In the genomic region with DNA sequence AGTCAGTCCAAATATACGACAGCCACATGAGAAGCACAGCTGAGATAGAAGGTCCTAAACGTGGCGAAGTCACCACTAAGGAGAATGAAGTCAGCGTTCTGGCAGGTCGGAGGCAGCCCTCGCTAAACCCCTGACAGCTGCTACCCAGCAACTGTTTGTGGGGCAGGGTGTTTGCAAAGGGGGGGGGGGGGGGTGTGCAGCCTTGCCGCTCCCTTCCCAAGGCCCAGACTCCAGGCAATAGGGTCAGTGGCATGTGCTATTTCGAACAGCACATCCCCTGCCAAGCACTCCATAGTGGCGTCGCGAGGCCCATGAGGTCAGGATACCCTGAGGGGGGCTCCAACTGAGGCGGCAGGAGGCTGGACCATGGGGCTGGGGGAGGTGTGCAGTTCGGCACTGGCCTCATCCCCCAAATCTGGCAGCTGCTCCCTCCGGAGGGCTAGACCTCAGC, we compare ENCODE assay signal across 8 mouse cellular contexts. TPM values are rescaled to one million over a fixed set of nuclear protein-coding genes. Genes with fewer than 3 reads are reported as not detected.
A peak's percentile ranks its signal among the peaks of the same experiment; 100 is the strongest.
DNase-seq lines count a peak whose midpoint lies in the region; ATAC-seq and TF ChIP-seq lines count a peak whose summit lies in the region.

No protein-coding gene starts in this region.

- H3K9me3 ChIP-seq in lung, embryonic 14.5 days (ENCODE audit: low read depth, low read length) = peaks cover 8% of the 10 kb centered on the region; the same call in 1 of the 2 replicates
- peaks cover 10% of the 10 kb centered on the region for H3K9me3 ChIP-seq in embryonic facial prominence, embryonic 13.5 days
- H3K9me3 ChIP-seq in hindbrain, embryonic 12.5 days (replicated peaks) = peaks cover 4% of the 10 kb centered on the region; the same call in 1 of the 2 replicates
- peaks cover 5% of the 10 kb centered on the region; the same call in 1 of the 2 replicates for H3K9me3 ChIP-seq in midbrain, embryonic 14.5 days (ENCODE audit: control insufficient read depth, low read length)

- 0% methylated on average over 14 of the region's 14 CpGs for WGBS in lung, embryonic 14.5 days
- WGBS in embryonic facial prominence, embryonic 13.5 days = under 1% methylated on average over 14 of the region's 14 CpGs
- WGBS in hindbrain, embryonic 12.5 days = 2% methylated on average over 14 of the region's 14 CpGs
- WGBS in midbrain, embryonic 14.5 days = under 1% methylated on average over 14 of the region's 14 CpGs

- no peak for DNase-seq in lung, embryonic 14.5 days
- no peak for DNase-seq in lung, postnatal 25 days (ENCODE audit: low spot score)
- peak; percentile 35 for DNase-seq in midbrain, embryonic 14.5 days
- DNase-seq in T-cell, adult 2 months (ENCODE audit: low spot score) = no peak
- no peak for DNase-seq in adrenal gland, adult 2 months
- DNase-seq in urinary bladder, postnatal 10 days (ENCODE audit: low spot score) = no peak

- peak; percentile 70 for ATAC-seq in lung, embryonic 14.5 days (ENCODE audit: insufficient read depth)
- ATAC-seq in embryonic facial prominence, embryonic 13.5 days (ENCODE audit: insufficient number of reproducible peaks, insufficient read depth, low FRiP score, low TSS enrichment, low read depth) = peak; percentile 69
- no peak; the same call in 1 of the 2 replicates for ATAC-seq in hindbrain, embryonic 12.5 days (ENCODE audit: low FRiP score)
- ATAC-seq in midbrain, embryonic 14.5 days (ENCODE audit: low FRiP score, low TSS enrichment) = no peak; the same call in 1 of the 2 replicates

- peak overlapping the region; percentile 65 for H3K4me3 ChIP-seq in lung, embryonic 14.5 days (ENCODE audit: low read depth, low read length)
- H3K4me3 ChIP-seq in embryonic facial prominence, embryonic 13.5 days = peak overlapping the region; percentile 68
- peak overlapping the region; percentile 58 for H3K4me3 ChIP-seq in hindbrain, embryonic 12.5 days
- peak overlapping the region; percentile 57 for H3K4me3 ChIP-seq in midbrain, embryonic 14.5 days (replicated peaks; ENCODE audit: low read depth, low read length)

- H3K27me3 ChIP-seq in lung, embryonic 14.5 days (ENCODE audit: insufficient read depth, low read length) = no peaks in the 10 kb centered on the region
- H3K27me3 ChIP-seq in embryonic facial prominence, embryonic 13.5 days = no peaks in the 10 kb centered on the region
- H3K27me3 ChIP-seq in hindbrain, embryonic 12.5 days = no peaks in the 10 kb centered on the region
- no peaks in the 10 kb centered on the region for H3K27me3 ChIP-seq in midbrain, embryonic 14.5 days (ENCODE audit: control insufficient read depth, insufficient read depth, low read length)

- no peaks in the 10 kb centered on the region for H3K4me1 ChIP-seq in lung, embryonic 14.5 days (ENCODE audit: insufficient read depth)
- peaks cover 20% of the 10 kb centered on the region for H3K4me1 ChIP-seq in embryonic facial prominence, embryonic 13.5 days
- H3K4me1 ChIP-seq in hindbrain, embryonic 12.5 days = peaks cover 17% of the 10 kb centered on the region
- H3K4me1 ChIP-seq in midbrain, embryonic 14.5 days (ENCODE audit: control insufficient read depth, insufficient read depth, low read length) = peaks cover 19% of the 10 kb centered on the region

- TF ChIP-seq CTCF in lung, embryonic 14.5 days (IDR thresholded peaks at IDR 0.05; ENCODE audit: low read depth) = no peak

- H3K36me3 ChIP-seq in lung, embryonic 14.5 days (ENCODE audit: insufficient read depth) = peaks cover 18% of the 10 kb centered on the region
- 0 out of 2 replicates have a peak, but pooled peaks cover 6% of the 10 kb centered on the region for H3K36me3 ChIP-seq in embryonic facial prominence, embryonic 13.5 days
- peaks cover 4% of the 10 kb centered on the region; the same call in 1 of the 2 replicates for H3K36me3 ChIP-seq in hindbrain, embryonic 12.5 days
- H3K36me3 ChIP-seq in midbrain, embryonic 14.5 days (ENCODE audit: control insufficient read depth, insufficient read depth, low read length) = 0 out of 2 replicates have a peak, but pooled peaks cover 7% of the 10 kb centered on the region

- peak overlapping the region; percentile 64 for H3K9ac ChIP-seq in lung, embryonic 14.5 days
- peak overlapping the region; percentile 80 for H3K9ac ChIP-seq in embryonic facial prominence, embryonic 13.5 days
- peak overlapping the region; percentile 73 for H3K9ac ChIP-seq in hindbrain, embryonic 12.5 days
- peak overlapping the region; percentile 67 for H3K9ac ChIP-seq in midbrain, embryonic 14.5 days (replicated peaks; ENCODE audit: low read length)

- H3K27ac ChIP-seq in lung, embryonic 14.5 days (ENCODE audit: low read depth) = peak overlapping the region; percentile 97
- peak overlapping the region; percentile 96 for H3K27ac ChIP-seq in embryonic facial prominence, embryonic 13.5 days
- H3K27ac ChIP-seq in hindbrain, embryonic 12.5 days = peak overlapping the region; percentile 97
- H3K27ac ChIP-seq in midbrain, embryonic 14.5 days (replicated peaks; ENCODE audit: low read depth, low read length) = peak overlapping the region; percentile 96

- H3K4me2 ChIP-seq in lung, embryonic 14.5 days = peak overlapping the region; percentile 92
- H3K4me2 ChIP-seq in embryonic facial prominence, embryonic 13.5 days = peak overlapping the region; percentile 93
- H3K4me2 ChIP-seq in hindbrain, embryonic 12.5 days (replicated peaks) = peak overlapping the region; percentile 86
- peak overlapping the region; percentile 83 for H3K4me2 ChIP-seq in midbrain, embryonic 14.5 days (ENCODE audit: low read length)

RNA-seq across cellular contexts. Expression of gene Tmem109, which starts 0.8 kb away (rescaled TPM):
- 120 and 122 TPM in 2 replicates for polyA plus RNA-seq in lung, embryonic 14.5 days (2014; fragmentation: Nextera tagmentation; extraction: Ambion mirVana)
- polyA plus RNA-seq in embryonic facial prominence, embryonic 13.5 days (2015; fragmentation: Nextera tagmentation; extraction: Ambion mirVana) = 82.6 and 87.1 TPM in 2 replicates
- polyA plus RNA-seq in hindbrain, embryonic 12.5 days (2016; fragmentation: Nextera tagmentation; extraction: Ambion mirVana) = 46.0 and 46.2 TPM in 2 replicates
- 35.8 and 41.2 TPM in 2 replicates for polyA plus RNA-seq in midbrain, embryonic 14.5 days (2014; fragmentation: Nextera tagmentation; extraction: Ambion mirVana)
- total RNA-seq in adrenal gland, adult 2 months (2021) = 100 to 1,000 TPM; 149 to 202 TPM
- polyA plus RNA-seq in adrenal gland, adult 2 months (2012; rRNA removed) = 240 and 306 TPM in 2 replicates

RNA-seq across cellular contexts. Expression of gene Tmem132a, which starts 11.3 kb away (rescaled TPM):
- 68.7 and 80.2 TPM in 2 replicates for polyA plus RNA-seq in lung, embryonic 14.5 days (2014; fragmentation: Nextera tagmentation; extraction: Ambion mirVana)
- 99.9 and 107 TPM in 2 replicates for polyA plus RNA-seq in embryonic facial prominence, embryonic 13.5 days (2015; fragmentation: Nextera tagmentation; extraction: Ambion mirVana)
- 147 and 151 TPM in 2 replicates for polyA plus RNA-seq in hindbrain, embryonic 12.5 days (2016; fragmentation: Nextera tagmentation; extraction: Ambion mirVana)
- polyA plus RNA-seq in midbrain, embryonic 14.5 days (2014; fragmentation: Nextera tagmentation; extraction: Ambion mirVana) = 183 and 191 TPM in 2 replicates
- total RNA-seq in adrenal gland, adult 2 months (2021) = 10 to 100 TPM; 21.9 to 46.1 TPM
- 79.2 and 82.6 TPM in 2 replicates for polyA plus RNA-seq in adrenal gland, adult 2 months (2012; rRNA removed)

RNA-seq across cellular contexts. Expression of gene Prpf19, which starts 14.0 kb away (rescaled TPM):
- polyA plus RNA-seq in lung, embryonic 14.5 days (2014; fragmentation: Nextera tagmentation; extraction: Ambion mirVana) = 40.7 TPM in 2 replicates
- 45.3 and 47.5 TPM in 2 replicates for polyA plus RNA-seq in embryonic facial prominence, embryonic 13.5 days (2015; fragmentation: Nextera tagmentation; extraction: Ambion mirVana)
- 37.3 and 37.7 TPM in 2 replicates for polyA plus RNA-seq in hindbrain, embryonic 12.5 days (2016; fragmentation: Nextera tagmentation; extraction: Ambion mirVana)
- 39.2 and 69.0 TPM in 2 replicates for polyA plus RNA-seq in midbrain, embryonic 14.5 days (2014; fragmentation: Nextera tagmentation; extraction: Ambion mirVana)
- 100 to 1,000 TPM; 143 to 184 TPM for total RNA-seq in adrenal gland, adult 2 months (2021)
- polyA plus RNA-seq in adrenal gland, adult 2 months (2012; rRNA removed) = 299 and 410 TPM in 2 replicates

RNA-seq across cellular contexts. Expression of gene Zp1, which starts 39.4 kb away (rescaled TPM):
- polyA plus RNA-seq in lung, embryonic 14.5 days (2014; fragmentation: Nextera tagmentation; extraction: Ambion mirVana) = not detected in 2 replicates
- not detected in 2 replicates for polyA plus RNA-seq in embryonic facial prominence, embryonic 13.5 days (2015; fragmentation: Nextera tagmentation; extraction: Ambion mirVana)
- polyA plus RNA-seq in hindbrain, embryonic 12.5 days (2016; fragmentation: Nextera tagmentation; extraction: Ambion mirVana) = not detected in 2 replicates
- 0.33 and 0.38 TPM in 2 replicates for polyA plus RNA-seq in midbrain, embryonic 14.5 days (2014; fragmentation: Nextera tagmentation; extraction: Ambion mirVana)
- total RNA-seq in adrenal gland, adult 2 months (2021) = not detected
- not detected in 2 replicates for polyA plus RNA-seq in adrenal gland, adult 2 months (2012; rRNA removed)

RNA-seq across cellular contexts. Expression of gene Slc15a3, which starts 41.5 kb away (rescaled TPM):
- polyA plus RNA-seq in lung, embryonic 14.5 days (2014; fragmentation: Nextera tagmentation; extraction: Ambion mirVana) = 0.41 and 0.46 TPM in 2 replicates
- 0.34 and 0.41 TPM in 2 replicates for polyA plus RNA-seq in embryonic facial prominence, embryonic 13.5 days (2015; fragmentation: Nextera tagmentation; extraction: Ambion mirVana)
- 0.26 and 0.51 TPM in 2 replicates for polyA plus RNA-seq in hindbrain, embryonic 12.5 days (2016; fragmentation: Nextera tagmentation; extraction: Ambion mirVana)
- 0.20 and 0.54 TPM in 2 replicates for polyA plus RNA-seq in midbrain, embryonic 14.5 days (2014; fragmentation: Nextera tagmentation; extraction: Ambion mirVana)
- 1 to 10 TPM; 3.6 to 6.4 TPM for total RNA-seq in adrenal gland, adult 2 months (2021)
- polyA plus RNA-seq in adrenal gland, adult 2 months (2012; rRNA removed) = 10.0 and 10.3 TPM in 2 replicates

Comparison
In these comparisons a context has a peak if more than half of its experiments do, and no peak if none do; other contexts are left out.
1. ATAC-seq: peak in lung, embryonic 14.5 days (single experiment) and embryonic facial prominence, embryonic 13.5 days (single experiment); none in hindbrain, embryonic 12.5 days (single experiment) and midbrain, embryonic 14.5 days (single experiment).
2. Peak in every context shown above with its lines, with median percentiles within 50 percentile points of each other: H3K27ac ChIP-seq, H3K4me2 ChIP-seq, H3K4me3 ChIP-seq and H3K9ac ChIP-seq.